Mouse (Mus musculus): ENCODE data around the gene Fkbp1b. TPM values are rescaled to one million over a fixed set of nuclear protein-coding genes. Genes with fewer than 3 reads are reported as not detected.
"Not testable (repeated sequence)": the region's sequence is repeated elsewhere in the genome, so short reads cannot be mapped to it uniquely, and the experiment has no call there.

The Fkbp1b gene
- polyA plus RNA-seq, 1 experiment from 2014 or later, result 60.0 TPM

GRCm38 (mm10) chr12:4842456-4842855 is 1.1 kb upstream of the Fkbp1b start:
- no peak overlapping the region for H3K4me2 ChIP-seq
- WGBS, result 88% methylated on average over 8 of the region's 8 CpGs
- peaks cover 4% of the 10 kb centered on the region; the same call in 1 of the 2 replicates for H3K27me3 ChIP-seq
- no peak overlapping the region for H3K27ac ChIP-seq (replicated peaks)
- H3K4me1 ChIP-seq (replicated peaks), result peaks cover 26% of the 10 kb centered on the region
- no peak for ATAC-seq (ENCODE audit: low FRiP score, low read depth)
- no peaks in the 10 kb centered on the region for H3K36me3 ChIP-seq
- no peak overlapping the region for H3K4me3 ChIP-seq
- no peak overlapping the region for H3K9ac ChIP-seq
- H3K9me3 ChIP-seq, result no peaks in the 10 kb centered on the region

DNA sequence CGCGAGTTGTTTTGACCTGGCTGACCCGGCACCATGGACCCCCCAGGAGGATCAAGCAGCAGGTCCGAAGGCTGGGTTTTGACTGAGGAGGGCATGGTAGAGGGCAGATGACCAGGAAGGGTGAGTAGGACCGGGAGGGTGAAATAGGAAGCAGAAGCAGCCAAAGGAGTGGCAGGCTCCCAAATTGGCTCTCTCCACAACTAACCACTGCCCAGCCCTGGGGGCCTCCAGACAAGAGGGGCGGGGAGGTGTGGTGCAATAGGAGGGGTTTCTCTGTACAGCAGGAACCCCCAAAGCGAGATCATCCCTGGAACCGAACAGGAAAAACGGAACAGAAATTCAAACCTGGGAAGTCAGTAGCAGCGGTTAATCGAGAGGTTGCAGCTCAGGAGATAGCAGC is 650 bp downstream of the Fkbp1b start:
- Histone ChIP-seq H3K4me3 (peak overlapping the region; percentile 59), H3K4me2 (peak overlapping the region; percentile 88), H3K27me3 (peaks cover 4% of the 10 kb centered on the region; the same call in 1 of the 2 replicates), H3K9ac (peak overlapping the region; percentile 63), H3K4me1 (replicated peaks) (peaks cover 26% of the 10 kb centered on the region), H3K36me3 (no peaks in the 10 kb centered on the region), H3K9me3 (no peaks in the 10 kb centered on the region), H3K27ac (replicated peaks) (no peak overlapping the region)
- peak; percentile 7; the same call in 1 of the 2 replicates for ATAC-seq (ENCODE audit: low FRiP score, low read depth)
- WGBS, result 1% methylated on average over 11 of the region's 11 CpGs

GRCm38 (mm10) chr12:4840010-4840409 is 1.4 kb downstream of the Fkbp1b start:
- Histone ChIP-seq H3K27ac (replicated peaks) (no peak overlapping the region), H3K4me1 (replicated peaks) (peaks cover 26% of the 10 kb centered on the region), H3K4me2 (peak overlapping the region; percentile 88), H3K9ac (no peak overlapping the region), H3K4me3 (peak overlapping the region; percentile 59), H3K9me3 (no peaks in the 10 kb centered on the region), H3K27me3 (peaks cover 4% of the 10 kb centered on the region; the same call in 1 of the 2 replicates), H3K36me3 (no peaks in the 10 kb centered on the region)
- WGBS, result 65% methylated on average over 6 of the region's 6 CpGs
- ATAC-seq (ENCODE audit: low FRiP score, low read depth), result no peak

DNA sequence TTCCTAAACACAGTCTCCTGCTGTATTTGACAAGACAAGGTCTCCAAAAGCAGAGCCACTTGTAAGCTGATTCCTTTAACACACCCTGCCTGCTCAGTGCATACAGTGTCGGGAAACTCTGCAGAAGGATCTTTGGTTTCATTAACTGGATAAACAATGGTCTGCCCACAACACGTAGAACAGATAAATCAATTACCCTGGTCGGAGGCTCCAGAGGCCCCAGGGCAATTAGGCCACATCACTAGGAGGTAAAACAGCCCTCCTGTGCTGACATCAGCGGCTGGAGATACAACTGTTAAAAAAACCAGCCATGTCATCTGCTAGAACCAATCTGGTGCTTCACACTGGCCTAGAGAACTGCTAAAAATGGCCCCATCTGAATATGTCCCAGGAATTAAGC is 4.4 kb downstream of the Fkbp1b start:
- no peak overlapping the region for H3K27ac ChIP-seq (replicated peaks)
- no peaks in the 10 kb centered on the region for H3K9me3 ChIP-seq
- 56% methylated on average over 4 of the region's 4 CpGs for WGBS

DNA sequence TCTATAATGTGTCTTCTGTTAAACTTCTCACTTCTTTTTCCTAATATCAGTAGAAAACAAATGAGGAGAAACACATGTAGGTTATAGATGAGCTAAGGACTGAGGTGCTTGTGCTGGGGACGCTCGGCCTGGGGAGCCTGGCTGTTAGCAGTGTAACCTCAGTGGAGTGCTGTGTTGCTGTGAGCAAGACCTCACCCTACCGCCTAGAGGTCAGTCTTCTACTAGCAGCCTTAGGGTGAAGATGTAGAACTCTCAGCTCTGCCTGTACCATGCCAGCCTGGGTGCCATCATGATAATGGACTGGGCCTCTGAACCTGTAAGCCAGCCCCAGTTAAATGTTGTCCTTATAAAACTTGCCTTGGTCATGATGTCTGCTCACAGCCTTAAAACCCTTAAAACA is 14.1 kb downstream of the Fkbp1b start:
- 83% methylated on average over 3 of the region's 3 CpGs for WGBS
- H3K9ac ChIP-seq, result no peak overlapping the region
- H3K9me3 ChIP-seq, result no peaks in the 10 kb centered on the region
- H3K36me3 ChIP-seq, result peaks cover 52% of the 10 kb centered on the region
- H3K4me1 ChIP-seq (replicated peaks), result no peaks in the 10 kb centered on the region
- H3K4me3 ChIP-seq, result no peak overlapping the region
- no peaks in the 10 kb centered on the region for H3K27me3 ChIP-seq
- no peak overlapping the region for H3K4me2 ChIP-seq
- no peak overlapping the region for H3K27ac ChIP-seq (replicated peaks)
- no peak for ATAC-seq (ENCODE audit: low FRiP score, low read depth)

More for the DNA sequence above, 4.4 kb downstream of the Fkbp1b start:
- Histone ChIP-seq H3K9ac (no peak overlapping the region), H3K36me3 (peaks cover 5% of the 10 kb centered on the region), H3K4me1 (replicated peaks) (peaks cover 14% of the 10 kb centered on the region), H3K27me3 (peaks cover 4% of the 10 kb centered on the region; the same call in 1 of the 2 replicates), H3K4me3 (no peak overlapping the region), H3K4me2 (no peak overlapping the region)
- ATAC-seq (ENCODE audit: low FRiP score, low read depth), result no peak

DNA sequence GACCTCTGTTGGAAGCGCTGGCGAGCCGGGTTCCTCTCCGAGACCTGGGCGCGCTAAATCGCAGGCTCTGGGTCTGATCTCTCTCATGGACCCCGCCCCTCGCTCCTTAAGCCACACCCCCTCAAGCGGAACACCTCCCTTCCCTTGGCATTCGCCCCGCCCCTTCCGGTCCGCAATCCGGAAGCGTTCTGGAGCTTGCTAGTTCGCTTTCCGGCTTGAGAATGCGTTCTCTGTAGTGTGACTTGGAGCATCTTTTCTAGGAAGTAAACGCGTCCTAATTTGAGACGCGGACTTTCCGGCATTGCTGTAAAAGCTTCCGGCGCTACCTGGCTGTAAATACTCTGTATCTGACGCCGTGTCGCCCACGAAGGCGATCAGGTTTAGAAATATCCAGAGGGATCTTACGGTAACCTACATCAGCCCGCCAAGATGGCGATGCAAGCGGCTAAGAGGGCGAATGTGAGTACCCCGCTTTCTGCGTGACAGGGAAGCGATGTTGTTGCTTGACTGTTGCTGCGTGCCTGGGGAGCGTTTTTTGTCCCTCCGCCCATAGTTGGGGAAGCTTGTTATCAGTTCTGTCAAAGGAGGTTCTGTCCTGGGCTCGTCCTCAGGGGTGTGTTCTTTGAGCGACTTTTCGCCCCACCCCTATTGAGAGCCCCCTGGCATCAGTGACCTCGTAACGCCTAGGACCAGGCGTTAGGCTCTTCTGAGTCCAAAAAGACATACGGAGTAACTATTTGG is 23.9 kb downstream of the Fkbp1b start, which contains the start of gene Sf3b6:
Gene Sf3b6 (plus strand): TSS at position 184 of the 741 bp plus-strand sequence.
- H3K4me1 ChIP-seq (replicated peaks), result peaks cover 27% of the 10 kb centered on the region
- peaks cover 15% of the 10 kb centered on the region for H3K36me3 ChIP-seq
- peak; percentile 98 for ATAC-seq (ENCODE audit: low FRiP score, low read depth)
- H3K4me2 ChIP-seq, result peak within 1 kb of the TSS; percentile 78
- under 1% methylated on average over 49 of the region's 49 CpGs for WGBS
- H3K9ac ChIP-seq, result peak within 1 kb of the TSS; percentile 84
- H3K27ac ChIP-seq (replicated peaks), result peak within 1 kb of the TSS; percentile 85
- H3K27me3 ChIP-seq, result no peaks in the 10 kb centered on the region
- no peaks in the 10 kb centered on the region for H3K9me3 ChIP-seq
- H3K4me3 ChIP-seq, result peak within 1 kb of the TSS; percentile 93

DNA sequence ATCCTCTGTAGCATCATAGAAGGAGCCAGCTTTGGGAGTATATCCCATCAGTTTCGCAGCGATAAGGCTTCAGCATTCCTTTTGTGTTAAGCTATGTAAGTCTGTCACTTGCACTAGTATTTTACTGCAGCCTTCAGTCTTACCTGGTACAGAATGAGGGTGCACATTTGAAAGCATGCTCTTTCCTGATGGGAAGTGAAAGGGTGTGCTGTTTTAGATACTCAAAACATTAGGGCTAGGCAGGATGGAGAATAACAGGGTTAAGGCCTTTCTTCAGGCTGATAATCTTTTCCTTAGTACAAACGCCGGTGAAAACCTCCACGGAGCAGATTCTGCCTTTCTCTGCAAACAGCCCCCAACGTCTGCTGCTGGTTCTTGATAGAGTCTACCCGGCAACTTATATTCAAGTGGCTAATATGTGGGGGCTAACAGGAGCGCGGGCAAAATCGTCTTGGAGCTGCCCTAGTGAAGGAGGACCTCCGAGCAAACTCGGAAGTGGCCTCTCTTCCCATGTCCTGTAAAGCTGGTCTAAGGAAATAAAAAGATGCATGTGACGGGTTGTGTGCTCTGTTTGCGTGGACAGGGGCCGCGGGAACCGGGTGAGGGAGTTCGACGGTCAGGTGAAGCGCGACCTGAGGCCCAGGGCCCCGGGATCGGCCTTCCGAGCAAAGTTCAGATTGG is 24.6 kb downstream of the Fkbp1b start:
- Histone ChIP-seq H3K9me3 (no peaks in the 10 kb centered on the region), H3K4me1 (replicated peaks) (peaks cover 27% of the 10 kb centered on the region), H3K27ac (replicated peaks) (peak overlapping the region; percentile 85), H3K9ac (peak overlapping the region; percentile 84), H3K4me3 (peak overlapping the region; percentile 93), H3K36me3 (peaks cover 10% of the 10 kb centered on the region), H3K27me3 (no peaks in the 10 kb centered on the region), H3K4me2 (peak overlapping the region; percentile 78)
- ATAC-seq (ENCODE audit: low FRiP score, low read depth), result peak; percentile 87
- whole genome bisulfite sequencing, result 9% methylated on average over 24 of the region's 24 CpGs

DNA sequence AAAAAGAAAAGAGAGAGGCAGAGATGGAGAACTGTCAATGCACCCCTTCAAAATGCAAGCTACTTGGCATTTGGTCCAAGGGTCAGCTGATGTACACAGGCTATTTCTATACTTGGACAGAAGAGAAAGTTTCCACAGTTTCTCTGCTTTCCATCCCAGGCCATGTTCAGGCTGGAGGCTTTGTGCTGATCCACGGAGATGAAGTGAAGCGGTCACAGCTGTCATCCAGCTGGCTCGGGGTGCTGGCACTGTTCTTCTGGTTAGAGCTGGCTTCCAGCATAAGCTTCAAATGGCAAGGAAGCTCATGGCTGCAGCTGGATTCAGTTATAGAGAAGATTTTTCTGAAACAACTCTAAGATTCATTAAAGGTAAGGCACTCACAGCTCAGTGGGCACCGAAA is 27.8 kb downstream of the Fkbp1b start:
- Histone ChIP-seq H3K9me3 (no peaks in the 10 kb centered on the region), H3K4me3 (no peak overlapping the region), H3K36me3 (no peaks in the 10 kb centered on the region), H3K4me2 (no peak overlapping the region), H3K9ac (no peak overlapping the region), H3K4me1 (replicated peaks) (peaks cover 15% of the 10 kb centered on the region), H3K27me3 (no peaks in the 10 kb centered on the region), H3K27ac (replicated peaks) (no peak overlapping the region)
- ATAC-seq (ENCODE audit: low FRiP score, low read depth), result no peak
- WGBS, result 86% methylated on average over 4 of the region's 4 CpGs

DNA sequence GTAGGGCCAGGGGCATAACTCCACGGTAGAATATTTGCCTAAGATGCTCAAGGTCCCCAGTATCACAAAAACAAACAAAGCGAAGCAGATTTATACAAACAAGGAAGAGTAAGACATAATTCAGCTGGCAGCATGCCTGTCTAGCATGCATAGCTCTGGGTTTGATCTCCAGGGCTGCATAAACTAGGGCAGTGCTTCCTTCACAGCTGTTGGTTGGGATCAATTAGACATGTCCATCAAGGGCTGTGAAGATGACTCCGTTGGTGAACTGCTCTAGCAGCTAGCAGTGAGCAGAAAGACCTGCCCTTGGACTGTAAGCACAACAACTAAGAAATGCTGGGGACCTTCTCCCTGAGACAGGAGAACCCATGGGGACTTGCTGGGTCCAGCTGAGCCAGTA is 29.7 kb downstream of the Fkbp1b start:
- peaks cover 6% of the 10 kb centered on the region for H3K4me1 ChIP-seq (replicated peaks)
- H3K4me3 ChIP-seq, result no peak overlapping the region
- no peaks in the 10 kb centered on the region for H3K27me3 ChIP-seq
- no peak overlapping the region for H3K4me2 ChIP-seq
- H3K9ac ChIP-seq, result no peak overlapping the region
- WGBS, result 75% methylated on average over 3 of the region's 3 CpGs
- no peaks in the 10 kb centered on the region for H3K9me3 ChIP-seq
- H3K36me3 ChIP-seq, result no peaks in the 10 kb centered on the region
- no peak for ATAC-seq (ENCODE audit: low FRiP score, low read depth)
- H3K27ac ChIP-seq (replicated peaks), result no peak overlapping the region

GRCm38 (mm10) chr12:4811036-4811435 is 30.4 kb downstream of the Fkbp1b start:
- no peaks in the 10 kb centered on the region for H3K4me1 ChIP-seq (replicated peaks)
- no peak overlapping the region for H3K27ac ChIP-seq (replicated peaks)
- ATAC-seq (ENCODE audit: low FRiP score, low read depth), result no peak
- H3K36me3 ChIP-seq, result no peaks in the 10 kb centered on the region
- no peaks in the 10 kb centered on the region for H3K27me3 ChIP-seq
- no peaks in the 10 kb centered on the region for H3K9me3 ChIP-seq
- WGBS, result 80% methylated on average over 4 of the region's 4 CpGs
- no peak overlapping the region for H3K4me3 ChIP-seq
- H3K4me2 ChIP-seq, result no peak overlapping the region
- H3K9ac ChIP-seq, result no peak overlapping the region

DNA sequence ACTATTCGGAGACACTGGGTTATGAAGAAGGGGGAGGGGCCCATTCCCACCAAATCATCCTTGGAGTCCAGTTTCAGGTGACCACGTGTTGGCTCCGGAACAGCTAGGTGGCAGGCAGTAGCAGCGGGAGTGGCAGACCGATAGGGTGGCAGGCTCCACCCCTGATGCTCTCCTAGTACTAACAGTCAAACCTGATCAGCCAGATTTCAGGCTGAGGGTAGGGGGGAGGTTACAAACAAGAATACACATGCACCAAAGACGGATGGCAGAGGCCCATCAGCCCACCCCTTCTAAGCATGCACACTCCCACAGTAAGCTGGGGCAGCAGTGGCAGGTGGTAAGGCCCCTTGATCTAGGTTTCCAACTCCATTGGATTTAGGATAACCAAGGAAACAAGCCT is 43.9 kb downstream of the Fkbp1b start:
- not testable (repeated sequence) for H3K27ac ChIP-seq (replicated peaks); H3K27me3 ChIP-seq; H3K36me3 ChIP-seq; H3K9me3 ChIP-seq; H3K4me2 ChIP-seq; H3K9ac ChIP-seq; ATAC-seq (ENCODE audit: low FRiP score, low read depth); H3K4me3 ChIP-seq; H3K4me1 ChIP-seq (replicated peaks)
- WGBS, result 80% methylated on average over 6 of the region's 6 CpGs

DNA sequence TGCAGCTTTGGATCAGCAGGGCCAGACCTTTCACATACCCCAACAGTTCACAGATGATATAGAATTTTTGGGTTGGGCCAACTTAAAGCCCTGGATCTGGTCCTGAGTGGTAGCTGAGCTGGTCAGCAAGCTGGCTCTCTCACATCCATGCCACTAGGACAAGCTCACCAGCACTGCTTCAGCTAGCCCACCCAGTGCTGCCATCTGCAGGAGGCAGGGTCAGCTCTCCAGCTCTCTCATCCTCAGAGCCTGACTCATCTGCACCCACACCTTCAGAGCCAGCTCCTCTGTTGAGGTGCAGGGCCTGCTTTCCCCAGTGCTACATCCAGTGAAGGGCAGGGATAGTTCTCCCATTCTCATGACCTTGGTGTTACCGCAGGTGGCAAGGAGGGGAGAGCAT is 47.7 kb downstream of the Fkbp1b start:
- Histone ChIP-seq H3K27me3 (no peaks in the 10 kb centered on the region), H3K4me2 (no peak overlapping the region), H3K36me3 (no peaks in the 10 kb centered on the region), H3K27ac (replicated peaks) (no peak overlapping the region), H3K4me3 (no peak overlapping the region), H3K9ac (no peak overlapping the region), H3K9me3 (no peaks in the 10 kb centered on the region), H3K4me1 (replicated peaks) (no peaks in the 10 kb centered on the region)
- WGBS, result 87% methylated on average over 1 of the region's 1 CpGs
- no peak for ATAC-seq (ENCODE audit: low FRiP score, low read depth)

Measured in hindbrain, embryonic 15.5 days (tissue).